24 mouse cellular contexts compared by ENCODE assay signal in genomic region chr1:191353836-191354235, GRCm38 (mm10). TPM values are rescaled to one million over a fixed set of nuclear protein-coding genes. Genes with fewer than 3 reads are reported as not detected.
DNase-seq lines count a peak whose midpoint lies in the region; ATAC-seq and TF ChIP-seq lines count a peak whose summit lies in the region.
"Had no signal": no experiment of that assay in that cellular context is flagged by ENCODE, and none has a peak within 500 bp of the region (broad histone marks: within the 10 kb centered on the region; RNA-seq: fewer than 3 reads in every experiment).

No protein-coding gene starts in this region.

- H3K4me1 ChIP-seq in embryonic facial prominence, embryonic 12.5 days, result peaks cover 24% of the 10 kb centered on the region
- H3K4me1 ChIP-seq in embryonic fibroblast, embryonic 13.5 days (ENCODE audit: control insufficient read depth, insufficient read depth, low read length), result peaks cover 3% of the 10 kb centered on the region; the same call in 1 of the 2 replicates

- peaks cover 37% of the 10 kb centered on the region for H3K36me3 ChIP-seq in embryonic facial prominence, embryonic 12.5 days

- POLR2A ChIA-PET in Patski (lab: Charles Lee), result no interaction called here

- no peak for ATAC-seq in Patski
- ATAC-seq in embryonic facial prominence, embryonic 12.5 days (ENCODE audit: insufficient number of reproducible peaks, insufficient read depth, low FRiP score, low TSS enrichment), result no peak
- ATAC-seq: activated CD4-positive, CD25-positive, alpha-beta regulatory T cell, adult 4 months; CD4-positive, CD25-positive, alpha-beta regulatory T cell, adult 4 months; forebrain, embryonic 14.5 days had no signal

- H3K9ac ChIP-seq in embryonic facial prominence, embryonic 12.5 days, result no peak overlapping the region
- H3K9ac ChIP-seq: heart, embryonic 12.5 days; hindbrain, embryonic 14.5 days; intestine, embryonic 15.5 days had no signal

- DNase-seq in 3T3-L1 (ENCODE audit: low read depth, low spot score), result peak; percentile 46
- DNase-seq in Patski (ENCODE audit: low read depth, low spot score), result no peak
- no peak for DNase-seq in right cerebral cortex, postnatal 14 days
- DNase-seq in thymus, postnatal 25 days, result no peak
- DNase-seq in retina, embryonic 14.5 days (ENCODE audit: low spot score), result no peak
- no peak for DNase-seq in cerebellum, adult 9-11 months
- DNase-seq: adrenal gland, adult 2 months; adrenal gland, postnatal 25 days; cerebellum, adult 2 months; cerebellum, postnatal 14 days; gastrocnemius, adult 2 months; gastrocnemius, postnatal 25 days; kidney, adult 18-20 months had no signal

- 36% methylated on average over 4 of the region's 4 CpGs for WGBS in embryonic facial prominence, embryonic 12.5 days

- TF ChIP-seq CTCF in Patski (IDR thresholded peaks at IDR 0.05), result peak; percentile 6
- no peak for TF ChIP-seq CTCF in embryonic fibroblast, embryonic 13.5 days (IDR thresholded peaks at IDR 0.05; ENCODE audit: borderline replicate concordance, insufficient read depth, low read length)

- TF ChIP-seq POLR2A in embryonic fibroblast, embryonic 13.5 days (IDR thresholded peaks at IDR 0.05; ENCODE audit: low read depth, low read length), result no peak

- no peak overlapping the region for H3K4me2 ChIP-seq in embryonic facial prominence, embryonic 12.5 days (replicated peaks)
- H3K4me2 ChIP-seq: heart, embryonic 12.5 days; hindbrain, embryonic 14.5 days; intestine, embryonic 15.5 days had no signal

- CTCF ChIA-PET in Patski (lab: Charles Lee), result interaction anchor here (0.9 to 4.1 kb wide), 9 partner anchors 10 to 215 kb away, joined by 3 to 21 read pairs (median 5); no protein-coding TSS in a partner anchor

- no peak overlapping the region for H3K4me3 ChIP-seq in embryonic facial prominence, embryonic 12.5 days
- no peak overlapping the region for H3K4me3 ChIP-seq in embryonic fibroblast, embryonic 13.5 days (ENCODE audit: insufficient read depth, low read length)
- H3K4me3 ChIP-seq: erythroblast, embryonic 14.5 days; forebrain, embryonic 10.5 days; gastrocnemius, adult 2 months; heart, embryonic 12.5 days; hindbrain, embryonic 10.5 days; intestine, embryonic 15.5 days had no signal

- no peaks in the 10 kb centered on the region for H3K27me3 ChIP-seq in Patski
- H3K27me3 ChIP-seq in embryonic facial prominence, embryonic 12.5 days, result no peaks in the 10 kb centered on the region
- H3K27me3 ChIP-seq: heart, embryonic 12.5 days; intestine, embryonic 15.5 days had no signal

- in situ Hi-C loops in Patski (cut with MboI; ENCODE audit: low pct_unique_long_range_greater_than_20kb), result loop anchor here (25.0 kb wide), 1 partner anchor 458 kb away; the partner anchor contains the start of gene Nek2

- peak overlapping the region; percentile 37; the same call in 1 of the 2 replicates for H3K27ac ChIP-seq in embryonic facial prominence, embryonic 12.5 days
- peak overlapping the region; percentile 39; the same call in 1 of the 2 replicates for H3K27ac ChIP-seq in embryonic fibroblast, embryonic 13.5 days (ENCODE audit: insufficient read depth, low read length)
- H3K27ac ChIP-seq: hindbrain, embryonic 14.5 days had no signal

- H3K9me3 ChIP-seq in embryonic facial prominence, embryonic 12.5 days, result no peaks in the 10 kb centered on the region
- H3K9me3 ChIP-seq: forebrain, embryonic 10.5 days; heart, embryonic 12.5 days; hindbrain, embryonic 10.5 days; intestine, embryonic 15.5 days had no signal

RNA-seq across cellular contexts. Expression of gene Tmem206, which starts 28.1 kb away (rescaled TPM):
- polyA plus RNA-seq in Patski (2021), result 21.9 TPM
- polyA plus RNA-seq in embryonic facial prominence, embryonic 12.5 days (2016; fragmentation: Nextera tagmentation; extraction: Ambion mirVana), result 24.9 and 25.5 TPM in 2 replicates
- 10.1 and 12.0 TPM in 2 replicates for polyA plus RNA-seq in embryonic fibroblast, embryonic 13.5 days (2011; ENCODE audit: insufficient read length, low read depth, missing spikeins)

RNA-seq across cellular contexts. Expression of gene Nenf, which starts 35.8 kb away (rescaled TPM):
- 145 TPM for polyA plus RNA-seq in Patski (2021)
- 92.8 and 95.3 TPM in 2 replicates for polyA plus RNA-seq in embryonic facial prominence, embryonic 12.5 days (2016; fragmentation: Nextera tagmentation; extraction: Ambion mirVana)
- polyA plus RNA-seq in embryonic fibroblast, embryonic 13.5 days (2011; ENCODE audit: insufficient read length, low read depth, missing spikeins), result 63.1 and 67.2 TPM in 2 replicates

RNA-seq across cellular contexts. Expression of gene Ppp2r5a, which starts 49.2 kb away (rescaled TPM):
- polyA plus RNA-seq in Patski (2021), result 83.6 TPM
- polyA plus RNA-seq in embryonic facial prominence, embryonic 12.5 days (2016; fragmentation: Nextera tagmentation; extraction: Ambion mirVana), result 17.5 and 22.4 TPM in 2 replicates
- 42.3 and 60.4 TPM in 2 replicates for polyA plus RNA-seq in embryonic fibroblast, embryonic 13.5 days (2011; ENCODE audit: insufficient read length, low read depth, missing spikeins)
